29 mouse cellular contexts compared by ENCODE assay signal in the genomic region with DNA sequence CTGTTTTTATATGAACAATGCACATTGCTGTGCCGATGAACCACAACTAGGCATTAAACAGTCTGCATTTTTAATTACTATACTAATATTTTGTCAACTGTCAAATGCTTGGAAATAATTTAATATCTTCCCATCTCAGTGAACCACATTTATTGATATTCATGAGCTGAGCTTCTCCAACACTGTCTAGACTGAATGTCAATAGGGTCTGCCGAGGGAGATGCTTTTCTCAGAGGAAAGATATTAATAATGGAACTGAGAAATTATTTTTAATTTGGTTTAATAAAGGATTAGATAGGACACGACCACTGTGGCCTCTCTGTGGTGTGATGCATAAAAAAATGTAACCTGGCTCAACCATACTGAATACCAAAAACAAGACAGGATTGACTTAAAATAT.
"Had no signal": no experiment of that assay in that cellular context is flagged by ENCODE, and none has a peak within 500 bp of the region (broad histone marks: within the 10 kb centered on the region; RNA-seq: fewer than 3 reads in every experiment).

No protein-coding gene starts in this region.

- H3K27me3 ChIP-seq: limb, embryonic 12.5 days; limb, embryonic 13.5 days; limb, embryonic 15.5 days; liver, embryonic 12.5 days; liver, embryonic 13.5 days; liver, embryonic 15.5 days; lung, embryonic 15.5 days; megakaryocyte, embryonic 14.5 days; midbrain, embryonic 12.5 days; neural tube, embryonic 12.5 days; neural tube, embryonic 13.5 days had no signal

- DNase-seq: left cerebral cortex, postnatal 4 days; liver; liver, embryonic 13.5 days; liver, postnatal 0 days; lung, adult 18-20 months; lung, adult 2 months; lung, embryonic 14.5 days; lung, postnatal 10 days; lung, postnatal 14 days; lung, postnatal 36 days; lung, postnatal 4 days had no signal

- H3K4me1 ChIP-seq: limb, embryonic 10.5 days; limb, embryonic 12.5 days; limb, embryonic 13.5 days; limb, embryonic 15.5 days; liver, embryonic 12.5 days; liver, embryonic 13.5 days; liver, embryonic 15.5 days; lung, embryonic 15.5 days; megakaryocyte, embryonic 14.5 days; midbrain, embryonic 12.5 days; neural tube, embryonic 12.5 days; neural tube, embryonic 13.5 days had no signal

- H3K9ac ChIP-seq: limb, embryonic 12.5 days; limb, embryonic 13.5 days; limb, embryonic 15.5 days; liver, embryonic 12.5 days; liver, embryonic 13.5 days; liver, embryonic 14.5 days; liver, embryonic 15.5 days; liver, postnatal 0 days; lung, embryonic 14.5 days; lung, embryonic 15.5 days; midbrain, embryonic 12.5 days; neural tube, embryonic 12.5 days; neural tube, embryonic 13.5 days had no signal

- H3K27ac ChIP-seq: left cerebral cortex, adult 2 months; limb, embryonic 10.5 days; limb, embryonic 12.5 days; limb, embryonic 13.5 days; limb, embryonic 15.5 days; liver, embryonic 12.5 days; liver, embryonic 13.5 days; liver, embryonic 14.5 days; liver, embryonic 15.5 days; lung, embryonic 15.5 days; macrophage; midbrain, embryonic 12.5 days; neural tube, embryonic 12.5 days; neural tube, embryonic 13.5 days had no signal

- ATAC-seq: liver, embryonic 12.5 days; liver, postnatal 0 days; lung, postnatal 0 days; midbrain, embryonic 16.5 days had no signal

- H3K4me2 ChIP-seq: limb, embryonic 12.5 days; limb, embryonic 13.5 days; limb, embryonic 15.5 days; liver, embryonic 11.5 days; liver, embryonic 12.5 days; liver, embryonic 13.5 days; liver, embryonic 15.5 days; lung, embryonic 14.5 days; lung, embryonic 15.5 days; midbrain, embryonic 12.5 days; neural tube, embryonic 12.5 days; neural tube, embryonic 13.5 days had no signal

- H3K9me3 ChIP-seq: limb, embryonic 10.5 days; limb, embryonic 12.5 days; limb, embryonic 13.5 days; limb, embryonic 15.5 days; liver, embryonic 12.5 days; liver, embryonic 13.5 days; liver, embryonic 15.5 days; lung, embryonic 15.5 days; megakaryocyte, embryonic 14.5 days; midbrain, embryonic 12.5 days; neural tube, embryonic 12.5 days; neural tube, embryonic 13.5 days had no signal

- H3K4me3 ChIP-seq: left cerebral cortex, adult 2 months; limb, embryonic 10.5 days; limb, embryonic 12.5 days; limb, embryonic 13.5 days; limb, embryonic 15.5 days; liver, embryonic 12.5 days; liver, embryonic 13.5 days; liver, embryonic 15.5 days; lung, embryonic 15.5 days; megakaryocyte, embryonic 14.5 days; midbrain, embryonic 12.5 days; myocyte; neural tube, embryonic 12.5 days; neural tube, embryonic 13.5 days had no signal

- H3K36me3 ChIP-seq: limb, embryonic 10.5 days; limb, embryonic 12.5 days; limb, embryonic 13.5 days; limb, embryonic 15.5 days; liver, embryonic 12.5 days; liver, embryonic 13.5 days; liver, embryonic 15.5 days; lung, embryonic 15.5 days; midbrain, embryonic 12.5 days; neural tube, embryonic 12.5 days; neural tube, embryonic 13.5 days had no signal
